Mouse (Mus musculus): ENCODE results near the gene Fam57a. TPM values are rescaled to one million over a fixed set of nuclear protein-coding genes. Genes with fewer than 3 reads are reported as not detected.

The Fam57a gene
- polyA plus RNA-seq (2012; rRNA removed): 39.0 and 40.1 TPM in 2 replicates
- polyA plus RNA-seq (2014; fragmentation: Nextera tagmentation; extraction: Ambion mirVana): 48.3 and 60.8 TPM in 2 replicates

- WGBS: under 1% methylated on average over 36 of the region's 37 CpGs
- Histone ChIP-seq H3K4me3 (replicated peaks; ENCODE audit: low read length) (peak within 1 kb of the TSS; percentile 83), H3K27ac (replicated peaks; ENCODE audit: low read depth, low read length) (0 out of 2 replicates have a peak within 1 kb of the TSS, but pooled peaks have one; percentile 38), H3K4me1 (ENCODE audit: control insufficient read depth, insufficient read depth, low read length) (peaks cover 9% of the 10 kb centered on the region; the same call in 1 of the 2 replicates), H3K36me3 (ENCODE audit: control insufficient read depth, insufficient read depth, low read length) (peaks cover 3% of the 10 kb centered on the region; the same call in 1 of the 2 replicates), H3K9me3 (ENCODE audit: control insufficient read depth, low read length) (no peaks in the 10 kb centered on the region), H3K27me3 (ENCODE audit: control insufficient read depth, insufficient read depth, low read length) (no peaks in the 10 kb centered on the region), H3K4me2 (replicated peaks; ENCODE audit: low read depth, low read length, severe bottlenecking) (peak within 1 kb of the TSS; percentile 63), H3K9ac (ENCODE audit: low read depth, low read length, severe bottlenecking) (peak within 1 kb of the TSS; percentile 61)
- ATAC-seq (ENCODE audit: low FRiP score, low read depth): peak; percentile 91
- TF ChIP-seq POLR2A (IDR thresholded peaks at IDR 0.05; ENCODE audit: borderline replicate concordance, extremely low read depth, insufficient read depth, insufficient read length): no peak
- peak; percentile 76 for DNase-seq (ENCODE audit: low spot score)
These were observed at the start of gene Fam57a, which contains the start of gene Vps53 for GRCm38 (mm10) chr11:76179495-76180145. Fam57a (plus strand) TSS chr11:76179671. Vps53 (minus strand) TSS chr11:76179647.

GRCm38 (mm10) chr11:76130859-76131258, 48.6 kb upstream of the Fam57a start:
- H3K36me3 ChIP-seq (ENCODE audit: control insufficient read depth, insufficient read depth, low read length): peaks cover 25% of the 10 kb centered on the region
- peaks cover 3% of the 10 kb centered on the region; the same call in 1 of the 2 replicates for H3K4me1 ChIP-seq (ENCODE audit: control insufficient read depth, insufficient read depth, low read length)
- H3K4me3 ChIP-seq (replicated peaks; ENCODE audit: low read length): no peak overlapping the region
- 86% methylated on average over 5 of the region's 5 CpGs for WGBS
- H3K4me2 ChIP-seq (replicated peaks; ENCODE audit: low read depth, low read length, severe bottlenecking): no peak overlapping the region
- DNase-seq (ENCODE audit: low spot score) (no peak), ATAC-seq (ENCODE audit: low FRiP score, low read depth) (no peak)
- H3K9ac ChIP-seq (ENCODE audit: low read depth, low read length, severe bottlenecking): no peak overlapping the region
- no peak overlapping the region for H3K27ac ChIP-seq (replicated peaks; ENCODE audit: low read depth, low read length)
- no peaks in the 10 kb centered on the region for H3K27me3 ChIP-seq (ENCODE audit: control insufficient read depth, insufficient read depth, low read length)
- TF ChIP-seq POLR2A (IDR thresholded peaks at IDR 0.05; ENCODE audit: borderline replicate concordance, extremely low read depth, insufficient read depth, insufficient read length): no peak
- no peaks in the 10 kb centered on the region for H3K9me3 ChIP-seq (ENCODE audit: control insufficient read depth, low read length)

DNA sequence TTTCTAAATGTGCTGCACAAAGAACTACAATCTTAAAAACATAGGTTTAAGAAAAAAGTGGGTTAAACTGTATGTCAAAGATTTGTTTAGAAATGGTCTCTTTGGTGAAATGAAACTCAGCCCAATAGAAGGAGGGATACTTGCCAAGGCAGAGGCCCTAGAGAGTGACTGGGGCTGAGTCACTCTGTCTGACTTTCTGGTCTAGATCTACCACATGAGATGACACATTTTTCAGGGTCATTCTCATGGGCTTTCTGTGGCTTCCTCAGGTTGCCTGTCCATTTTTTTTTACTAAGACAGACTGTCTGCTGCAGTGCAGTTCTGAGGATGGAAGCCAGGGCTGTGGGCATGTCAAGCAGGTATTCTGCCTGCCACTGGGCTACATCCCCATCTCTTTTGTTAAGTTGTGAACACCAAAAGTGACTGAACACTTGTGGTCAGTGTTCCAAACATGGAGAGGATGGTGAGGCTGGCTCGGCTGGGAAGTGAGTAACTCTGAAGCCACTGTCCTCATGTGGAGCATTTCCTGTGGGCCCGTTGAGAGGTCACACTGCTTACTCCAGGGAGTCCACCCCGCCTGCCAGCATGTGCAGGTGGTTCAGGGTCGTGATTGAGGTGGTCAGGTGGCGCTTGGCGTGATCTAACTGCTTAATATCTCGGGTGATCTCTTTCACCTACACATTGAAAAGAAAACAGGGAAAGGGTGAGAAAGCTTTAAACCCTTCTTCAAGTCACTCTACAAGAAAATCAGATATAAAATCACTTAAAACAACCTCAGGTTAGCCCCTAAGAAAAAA, 43.6 kb upstream of the Fam57a start:
- no peaks in the 10 kb centered on the region for H3K9me3 ChIP-seq (ENCODE audit: control insufficient read depth, low read length)
- ATAC-seq (ENCODE audit: low FRiP score, low read depth) (no peak), DNase-seq (ENCODE audit: low spot score) (no peak)
- no peak overlapping the region for H3K27ac ChIP-seq (replicated peaks; ENCODE audit: low read depth, low read length)
- H3K4me1 ChIP-seq (ENCODE audit: control insufficient read depth, insufficient read depth, low read length): no peaks in the 10 kb centered on the region
- H3K4me2 ChIP-seq (replicated peaks; ENCODE audit: low read depth, low read length, severe bottlenecking): no peak overlapping the region
- no peak for TF ChIP-seq POLR2A (IDR thresholded peaks at IDR 0.05; ENCODE audit: borderline replicate concordance, extremely low read depth, insufficient read depth, insufficient read length)
- WGBS: 83% methylated on average over 7 of the region's 7 CpGs
- no peak overlapping the region for H3K9ac ChIP-seq (ENCODE audit: low read depth, low read length, severe bottlenecking)
- no peaks in the 10 kb centered on the region for H3K27me3 ChIP-seq (ENCODE audit: control insufficient read depth, insufficient read depth, low read length)
- H3K36me3 ChIP-seq (ENCODE audit: control insufficient read depth, insufficient read depth, low read length): peaks cover 35% of the 10 kb centered on the region
- no peak overlapping the region for H3K4me3 ChIP-seq (replicated peaks; ENCODE audit: low read length)

GRCm38 (mm10) chr11:76137996-76138395, 41.5 kb upstream of the Fam57a start:
- Histone ChIP-seq H3K4me3 (replicated peaks; ENCODE audit: low read length) (no peak overlapping the region), H3K36me3 (ENCODE audit: control insufficient read depth, insufficient read depth, low read length) (peaks cover 33% of the 10 kb centered on the region)
- TF ChIP-seq POLR2A (IDR thresholded peaks at IDR 0.05; ENCODE audit: borderline replicate concordance, extremely low read depth, insufficient read depth, insufficient read length): no peak

GRCm38 (mm10) chr11:76144386-76144785, 35.1 kb upstream of the Fam57a start:
- Histone ChIP-seq H3K9ac (ENCODE audit: low read depth, low read length, severe bottlenecking) (no peak overlapping the region), H3K9me3 (ENCODE audit: control insufficient read depth, low read length) (no peaks in the 10 kb centered on the region), H3K4me2 (replicated peaks; ENCODE audit: low read depth, low read length, severe bottlenecking) (no peak overlapping the region), H3K36me3 (ENCODE audit: control insufficient read depth, insufficient read depth, low read length) (no peaks in the 10 kb centered on the region), H3K27ac (replicated peaks; ENCODE audit: low read depth, low read length) (no peak overlapping the region), H3K27me3 (ENCODE audit: control insufficient read depth, insufficient read depth, low read length) (no peaks in the 10 kb centered on the region), H3K4me3 (replicated peaks; ENCODE audit: low read length) (no peak overlapping the region), H3K4me1 (ENCODE audit: control insufficient read depth, insufficient read depth, low read length) (peaks cover 6% of the 10 kb centered on the region; the same call in 1 of the 2 replicates)
- 95% methylated on average over 8 of the region's 8 CpGs for WGBS
- no peak for TF ChIP-seq POLR2A (IDR thresholded peaks at IDR 0.05; ENCODE audit: borderline replicate concordance, extremely low read depth, insufficient read depth, insufficient read length)
- DNase-seq (ENCODE audit: low spot score): no peak
- ATAC-seq (ENCODE audit: low FRiP score, low read depth): no peak

More at GRCm38 (mm10) chr11:76137996-76138395, 41.5 kb upstream of the Fam57a start:
- ATAC-seq (ENCODE audit: low FRiP score, low read depth) (no peak), DNase-seq (ENCODE audit: low spot score) (no peak)
- Histone ChIP-seq H3K4me2 (replicated peaks; ENCODE audit: low read depth, low read length, severe bottlenecking) (no peak overlapping the region), H3K27me3 (ENCODE audit: control insufficient read depth, insufficient read depth, low read length) (no peaks in the 10 kb centered on the region), H3K27ac (replicated peaks; ENCODE audit: low read depth, low read length) (no peak overlapping the region), H3K9me3 (ENCODE audit: control insufficient read depth, low read length) (no peaks in the 10 kb centered on the region), H3K4me1 (ENCODE audit: control insufficient read depth, insufficient read depth, low read length) (no peaks in the 10 kb centered on the region), H3K9ac (ENCODE audit: low read depth, low read length, severe bottlenecking) (no peak overlapping the region)
- WGBS: 87% methylated on average over 3 of the region's 3 CpGs
